Mouse (Mus musculus) kidney, adult 2 months (tissue): ENCODE results near the gene Grin2b.

Source experiments
- CTCF ChIP-seq: fragments of 200-500 bp; conservative IDR thresholded peaks from 2 replicates; pipeline ENCODE4 v1.5.1; 2011; ENCODE audit warnings: low read depth, mild to moderate bottlenecking, control low read depth, low read length, moderate library complexity, mixed read lengths; ENCODE audit not compliant: insufficient read depth, insufficient read length
- POLR2A ChIP-seq: fragments of 200-500 bp; IDR thresholded peaks from one replicate; pipeline ENCODE4 v1.6.1; 2011; ENCODE audit warnings: low read depth, low read length, control low read depth

DNA sequence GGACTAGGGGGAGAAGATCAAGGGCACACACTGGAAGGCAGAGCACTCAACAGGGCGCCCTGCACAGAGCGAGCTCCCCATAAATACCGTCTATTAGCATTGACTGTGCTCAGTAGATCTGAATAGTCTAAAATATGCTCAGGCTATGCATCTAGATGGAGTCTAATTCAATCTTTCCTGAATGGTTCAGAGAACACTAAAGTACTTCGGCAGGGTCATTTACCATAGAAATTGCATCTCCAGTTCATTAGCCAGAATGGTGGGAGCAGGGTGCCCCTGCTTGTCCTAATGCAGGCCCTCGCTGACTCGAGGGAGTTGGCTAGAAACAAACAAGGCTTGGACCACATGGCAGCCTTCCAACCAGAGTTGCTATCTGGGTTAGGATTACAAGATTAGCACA, 64.1 kb downstream of the Grin2b start:
- TF ChIP-seq CTCF (no peak), POLR2A (no peak)
